Mouse (Mus musculus) C3H10T1/2 (cell line): ENCODE measurements around the gene Tmprss13. TPM values are rescaled to one million over a fixed set of nuclear protein-coding genes. Genes with fewer than 3 reads are reported as not detected.

Experiments
- polyA plus RNA-seq, 2 experiments: library from polyadenylated mRNA; unstranded; fragments of >200 nt; fragmentation: generic; extraction: Trizol; gene quantifications; one replicate each; pipeline ENCODE4 v1.2.1; 2012; ENCODE audit warnings: missing spikeins in 2 of 2

Gene Tmprss13
- polyA plus RNA-seq: not detected

GRCm38 (mm10) chr9:45318855-45319254 is at the start of gene Tmprss13:
Gene Tmprss13, plus strand, starts transcription at chr9:45319100.

GRCm38 (mm10) chr9:45370117-45370561 is 51.2 kb downstream of the Tmprss13 start, which contains the start of gene Fxyd6:
Gene Fxyd6, plus strand, starts transcription at chr9:45370185.

Other genes with a start within 250 kb of the Tmprss13 start
- not detected for gene Jaml, start 239.9 kb upstream of the Tmprss13 start, polyA plus RNA-seq
- not detected for gene Scn2b, start 201.3 kb upstream of the Tmprss13 start, polyA plus RNA-seq
- gene Scn4b, start 180.7 kb upstream of the Tmprss13 start, polyA plus RNA-seq: not detected
- not detected for gene BC049352, start 137.1 kb upstream of the Tmprss13 start, polyA plus RNA-seq
- gene Tmprss4, start 115.0 kb upstream of the Tmprss13 start, polyA plus RNA-seq: not detected
- not detected for gene Il10ra, start 50.0 kb upstream of the Tmprss13 start, polyA plus RNA-seq
- not detected for gene Fxyd6, start 51.1 kb downstream of the Tmprss13 start, polyA plus RNA-seq
- gene Fxyd2, start 80.6 kb downstream of the Tmprss13 start, polyA plus RNA-seq: not detected
- not detected for gene Dscaml1, start 107.5 kb downstream of the Tmprss13 start, polyA plus RNA-seq